Mouse (Mus musculus) frontal cortex, postnatal 14 days (tissue): ENCODE measurements around the gene Zswim4.
A peak's percentile ranks its signal among the peaks of the same experiment; 100 is the strongest.
"Not testable (repeated sequence)": the region's sequence is repeated elsewhere in the genome, so short reads cannot be mapped to it uniquely, and the experiment has no call there.

Experiments
- DNase-seq, 2 experiments: peaks; one replicate each; pipeline ENCODE4 v3.0.0; 2022; ENCODE audit warnings: low spot score in 2 of 2

Zswim4 gene

DNA sequence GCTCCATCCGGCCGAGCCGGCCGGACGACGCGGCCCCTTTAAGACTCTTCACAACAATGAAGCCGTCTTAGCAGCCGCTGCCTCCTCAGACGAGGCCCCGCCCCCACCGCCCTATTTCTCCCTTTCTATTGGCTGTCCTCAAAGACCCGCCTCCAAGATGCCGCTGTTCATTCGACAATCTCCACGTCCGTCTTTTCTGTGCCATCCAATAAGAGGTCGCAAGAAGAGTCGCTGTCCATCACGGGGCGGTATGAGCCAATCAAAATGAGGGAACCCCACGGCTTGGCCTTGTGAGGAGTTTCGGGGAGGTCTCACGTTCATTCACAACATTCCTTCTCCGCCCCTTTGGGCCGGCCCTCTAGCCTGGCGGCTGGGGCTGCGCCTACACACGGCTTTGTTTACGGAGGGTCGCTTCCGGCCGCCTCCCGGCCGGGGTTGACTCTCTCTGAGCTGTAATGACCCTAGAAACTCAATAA is at the start of gene Zswim4:
Zswim4 (minus strand) TSS at position 58 of the 476 bp plus-strand sequence.
- DNase-seq = peak; percentile 98 to 99

DNA sequence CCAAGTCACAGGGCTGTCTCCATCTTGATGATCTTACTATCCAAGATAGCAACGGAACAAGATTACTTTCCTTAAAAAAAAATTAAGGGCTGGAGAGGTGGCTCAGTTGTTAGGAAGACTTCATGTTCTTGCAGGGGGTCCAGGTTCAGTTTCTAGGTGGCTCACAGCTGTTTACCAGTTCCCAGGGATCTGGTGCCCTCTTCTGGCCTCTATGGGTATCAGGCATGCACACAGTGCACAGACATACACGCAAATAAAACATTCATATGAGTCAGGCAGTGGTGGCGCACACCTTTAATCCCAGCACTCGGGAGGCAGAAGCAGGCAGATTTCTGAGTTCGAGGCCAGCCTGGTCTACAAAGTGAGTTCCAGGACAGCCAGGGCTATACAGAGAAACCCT is 48.8 kb upstream of the Zswim4 start:
- DNase-seq = not testable (repeated sequence)

DNA sequence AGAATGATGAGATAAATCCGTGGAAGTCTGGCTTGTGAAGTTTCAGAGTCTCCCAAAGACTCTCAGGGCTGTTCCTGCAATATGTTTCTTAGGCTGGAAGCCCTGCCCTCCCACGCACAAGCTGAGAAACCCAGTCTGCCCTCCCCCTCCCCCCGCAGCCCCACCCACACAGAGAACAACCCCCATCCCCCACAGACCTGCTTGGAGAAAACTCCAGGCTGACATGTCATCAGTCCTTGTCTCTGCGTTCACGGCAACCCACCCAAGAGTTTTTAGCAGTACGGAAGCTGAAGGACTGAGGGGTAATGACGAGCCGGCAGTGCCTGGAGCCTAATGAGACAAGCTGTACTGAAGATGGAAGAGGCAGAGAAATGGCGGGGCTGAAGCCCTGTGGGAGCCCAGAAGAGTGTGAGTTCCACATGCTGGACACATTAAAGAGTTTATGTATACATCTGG is 47.8 kb upstream of the Zswim4 start:
- DNase-seq = no peak

DNA sequence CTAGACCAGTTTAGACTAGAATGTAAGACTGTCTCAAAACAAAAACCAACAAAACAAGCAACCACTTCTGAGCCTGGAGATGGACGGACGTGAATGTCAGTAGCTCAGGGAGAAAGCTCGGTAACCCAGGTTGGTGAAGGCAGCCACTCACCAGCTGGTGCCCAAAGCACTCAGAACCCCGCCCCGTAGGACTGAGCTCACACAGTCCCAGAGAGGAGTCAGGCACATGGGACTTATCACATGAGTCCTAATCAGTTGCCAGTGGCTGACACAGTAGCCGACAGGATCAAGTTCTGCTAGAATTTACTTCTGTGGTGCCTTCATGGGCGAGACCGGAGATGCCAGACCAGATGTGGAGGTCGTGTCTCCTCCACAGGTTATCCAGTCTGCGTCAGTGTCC is 43.9 kb upstream of the Zswim4 start:
- no peak for DNase-seq

DNA sequence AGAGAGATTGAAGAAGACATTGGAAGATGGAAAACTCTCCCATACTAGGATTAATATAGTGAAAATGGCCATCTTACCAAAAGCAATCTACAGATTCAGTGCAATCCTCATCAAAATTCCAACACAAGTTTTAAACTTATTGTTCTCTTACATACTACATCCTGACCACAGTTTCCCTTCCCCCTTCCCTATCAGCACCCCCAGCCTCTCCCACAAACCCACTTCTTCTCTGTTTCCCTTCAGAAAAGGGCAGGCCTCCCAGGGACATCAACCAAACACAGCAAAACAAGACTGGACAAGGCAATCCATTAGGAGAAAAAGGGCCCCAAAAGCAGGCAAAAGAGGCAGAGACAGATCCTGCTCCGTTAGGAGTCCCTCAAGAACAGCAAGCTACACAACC is 39.6 kb upstream of the Zswim4 start:
- DNase-seq = no peak

DNA sequence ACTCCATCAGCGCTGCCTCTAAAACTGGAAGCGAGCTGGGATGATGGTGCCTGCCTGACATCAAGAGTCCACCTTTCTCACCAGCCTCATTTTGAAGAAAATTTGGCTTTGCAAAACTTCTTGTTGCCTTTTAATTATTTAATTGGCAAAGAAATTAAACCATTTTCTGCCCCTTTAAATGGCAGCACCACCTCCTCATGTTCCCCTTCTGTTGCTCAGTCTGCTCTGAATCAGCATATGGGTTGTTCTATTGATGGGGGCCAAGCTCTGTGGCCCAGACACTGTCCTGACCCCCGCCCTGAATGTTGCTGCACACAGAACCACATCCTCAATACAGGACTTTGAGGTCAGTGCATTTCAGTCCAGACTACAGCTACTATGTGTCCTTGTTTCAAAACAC is 37.1 kb upstream of the Zswim4 start:
- DNase-seq = no peak

DNA sequence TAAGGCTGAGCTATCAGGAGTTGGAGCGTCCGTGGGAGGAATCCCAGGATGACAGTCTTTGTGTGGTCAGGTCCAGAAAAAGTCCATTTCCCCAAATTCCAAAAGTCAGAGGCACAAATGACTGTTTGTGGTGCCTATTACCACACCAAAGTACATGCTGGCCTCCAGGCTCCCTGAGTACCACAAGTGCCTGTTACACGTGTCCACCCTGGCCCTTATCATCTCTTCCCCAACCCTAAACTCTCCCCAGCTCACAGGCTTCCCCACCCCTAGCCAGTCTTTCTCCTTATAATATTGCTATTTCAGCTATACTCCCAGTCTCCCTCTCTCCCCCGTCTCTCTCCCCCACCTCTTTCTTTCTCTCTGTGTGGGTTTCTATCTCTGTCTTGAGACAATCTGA is 35.4 kb upstream of the Zswim4 start:
- DNase-seq = no peak

DNA sequence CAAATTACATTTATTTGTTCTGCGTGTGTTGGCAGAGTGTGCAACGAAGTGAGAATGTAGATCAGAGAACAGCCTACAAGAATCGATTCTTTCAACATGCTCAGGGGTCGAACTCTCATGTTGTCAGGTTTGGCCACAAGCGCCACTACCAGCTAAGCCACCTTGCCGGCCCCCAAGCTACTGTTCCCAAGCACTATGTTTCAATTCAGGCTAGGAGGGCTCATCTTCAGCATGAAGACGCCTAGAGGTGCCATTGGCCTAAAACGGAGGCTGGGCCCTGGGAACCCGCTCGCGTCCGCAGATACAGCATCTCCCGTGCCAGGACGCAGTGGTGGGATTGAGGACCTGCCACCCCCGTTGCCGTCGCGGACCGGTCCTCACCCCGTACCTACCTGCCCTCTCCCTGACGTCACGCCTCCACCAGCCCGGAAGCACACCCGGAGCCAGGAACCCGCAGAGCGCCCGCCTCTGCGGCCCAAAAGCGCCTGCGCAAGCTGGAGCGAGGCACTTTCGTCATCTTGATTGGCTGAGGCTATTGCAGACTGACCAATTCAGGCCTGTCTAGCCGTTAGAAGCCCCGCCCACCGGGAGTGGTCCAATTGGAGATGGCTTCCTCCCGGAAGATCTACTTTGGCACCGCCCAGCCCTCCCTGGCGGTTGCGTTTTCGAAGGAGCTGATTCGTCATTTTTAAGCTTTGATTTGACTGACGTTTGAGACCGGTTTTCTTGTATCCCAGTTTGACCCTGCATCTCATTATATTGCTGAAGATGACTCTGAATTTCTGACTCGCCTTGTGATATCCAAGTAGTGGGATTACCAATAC is 33.3 kb upstream of the Zswim4 start, which contains the start of gene Ccdc130:
Ccdc130 (minus strand) TSS at position 431 of the 824 bp plus-strand sequence.
- DNase-seq = peak; percentile 100

DNA sequence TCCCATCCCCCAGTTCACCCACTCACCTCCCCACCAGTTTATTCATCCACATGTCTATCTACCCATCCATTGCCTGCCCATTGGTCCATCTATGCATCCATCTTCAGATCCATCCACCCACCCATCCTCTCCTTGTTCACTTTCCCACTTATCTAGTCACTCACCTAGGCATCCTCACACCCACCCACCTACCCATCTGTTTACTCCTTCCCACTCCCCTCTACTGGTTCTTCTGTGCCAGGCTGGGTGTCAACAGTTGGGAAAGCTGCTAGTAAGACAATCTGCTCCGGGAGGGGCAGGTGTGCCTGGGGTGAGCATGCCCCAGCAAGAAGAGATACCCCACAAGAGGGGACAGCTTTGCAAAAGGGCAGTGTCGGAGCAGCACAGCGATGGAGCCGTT is 24.2 kb upstream of the Zswim4 start:
- DNase-seq = no peak

DNA sequence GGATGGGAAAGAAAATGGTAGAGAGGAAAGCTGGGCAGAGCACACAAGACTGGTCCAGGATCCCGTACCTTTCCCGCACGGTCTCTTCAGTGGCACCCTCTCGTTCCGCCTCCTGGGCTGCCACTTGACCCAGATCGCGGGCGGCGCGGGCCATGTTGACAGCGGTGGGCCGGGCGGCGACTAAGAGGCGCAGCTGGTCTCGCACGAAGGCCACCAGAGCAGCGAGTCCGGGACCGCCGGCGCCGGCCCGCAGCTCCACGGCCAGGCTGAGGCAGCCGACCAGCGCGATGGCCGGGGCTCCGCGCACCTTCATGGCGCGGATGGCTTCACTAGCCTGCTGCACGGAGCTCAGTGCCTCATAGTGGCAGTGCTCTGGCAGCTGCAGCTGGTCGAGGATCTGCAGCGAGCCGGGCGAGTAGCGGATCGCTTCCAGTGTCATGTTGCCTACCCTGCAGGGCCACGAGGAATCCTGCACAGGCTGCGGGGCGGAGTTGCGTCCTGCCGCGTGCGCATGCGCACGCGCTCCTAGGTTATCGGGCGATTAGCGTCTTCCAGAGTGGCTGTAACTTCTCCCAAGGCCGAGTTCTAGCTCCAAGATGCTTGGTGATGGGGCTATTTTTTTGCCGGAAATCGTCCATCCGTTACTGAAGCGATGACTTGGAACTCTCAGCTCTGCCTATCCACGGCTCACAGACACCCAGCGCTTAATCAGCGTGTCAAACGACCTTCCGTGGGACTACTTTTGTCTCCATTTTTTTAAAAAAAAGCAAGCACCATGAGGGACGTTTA is 20.2 kb upstream of the Zswim4 start, which contains the start of gene Mri1:
Mri1 (minus strand) TSS at position 505 of the 789 bp plus-strand sequence.
- peak; percentile 71 to 74 for DNase-seq

DNA sequence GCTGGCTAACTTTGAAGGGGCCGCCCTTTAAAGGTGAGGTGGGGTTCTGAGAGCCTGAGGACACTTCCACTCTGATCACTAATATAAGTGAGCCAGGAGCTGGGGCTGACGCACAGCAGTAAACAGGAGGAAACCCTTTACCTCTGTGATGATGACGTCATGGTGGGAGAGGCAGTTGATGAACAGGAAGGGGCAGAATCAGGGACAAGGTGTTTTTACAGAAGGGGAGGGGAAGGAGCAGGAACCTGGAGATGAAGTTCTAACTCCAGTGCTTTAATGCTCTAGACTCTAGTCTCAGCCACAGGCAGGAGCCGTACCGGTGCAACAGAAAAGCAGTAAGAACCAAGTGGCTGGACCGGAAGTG is 19.6 kb upstream of the Zswim4 start:
- DNase-seq = peak in 1 of 2 experiments; percentile 11

DNA sequence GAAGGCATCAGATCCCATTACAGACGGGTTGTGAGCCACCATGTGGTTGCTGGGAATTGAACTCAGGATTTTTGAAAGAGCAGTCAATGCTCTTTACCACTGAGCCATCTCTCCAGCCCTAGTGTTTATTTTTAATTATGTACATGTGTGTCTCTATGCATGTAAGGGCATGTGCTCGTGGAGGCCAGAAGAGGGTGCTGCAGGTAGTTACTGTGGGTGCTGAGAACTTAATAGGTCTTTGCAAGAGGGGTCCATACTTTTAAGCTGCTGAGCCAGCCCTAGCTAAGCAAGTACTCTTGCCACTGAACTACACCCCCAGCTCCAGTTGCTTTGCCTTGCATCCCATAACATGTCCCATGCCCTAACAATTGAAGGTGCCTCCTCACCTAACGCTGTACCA is 19.0 kb upstream of the Zswim4 start:
- DNase-seq = no peak

DNA sequence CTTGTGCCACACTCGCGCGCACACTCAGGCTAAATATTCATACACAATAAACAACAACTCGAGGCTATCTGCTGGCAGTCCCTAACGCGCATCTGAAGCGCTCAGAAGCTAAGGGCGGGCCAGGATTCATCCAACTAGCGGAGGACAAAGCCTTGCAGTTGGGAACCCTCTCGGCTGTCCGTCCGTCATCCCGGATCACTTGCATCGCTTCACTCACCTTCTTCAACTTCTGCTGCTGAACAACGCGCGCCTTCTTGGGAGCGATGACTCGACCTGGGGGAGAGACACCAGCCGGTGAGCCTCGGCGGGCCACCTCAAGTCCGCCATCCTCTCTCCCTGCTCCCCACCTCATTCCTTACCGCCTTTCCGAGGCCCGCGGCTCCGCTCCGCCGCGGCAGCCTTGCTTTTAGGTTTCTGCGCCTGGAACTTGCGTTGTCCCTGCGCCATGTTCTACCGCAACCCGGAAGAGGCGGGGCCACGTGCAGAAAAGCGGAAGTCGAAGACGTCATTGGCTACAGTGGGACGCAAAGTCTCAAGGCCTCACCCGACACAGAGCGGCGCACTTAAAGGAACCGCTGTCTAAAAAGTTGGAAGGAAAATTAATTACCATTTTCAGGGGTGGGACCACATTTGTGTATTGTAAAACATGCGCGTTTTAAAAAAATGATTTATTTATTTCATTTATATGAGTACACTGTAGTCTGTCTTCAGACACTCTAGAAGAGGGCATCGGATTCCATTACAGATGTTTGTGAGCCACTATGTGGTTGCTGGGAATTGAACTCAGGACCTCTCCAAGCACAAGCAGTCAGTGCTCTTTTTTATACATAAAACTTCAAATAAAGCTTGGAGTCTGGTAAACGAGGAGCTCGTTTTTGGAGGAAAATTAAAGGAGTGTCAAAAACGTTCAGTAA is 12.7 kb upstream of the Zswim4 start, which contains the start of gene D8Ertd738e:
D8Ertd738e (minus strand) TSS at position 463 of the 914 bp plus-strand sequence.
- peak; percentile 69 to 77 for DNase-seq

DNA sequence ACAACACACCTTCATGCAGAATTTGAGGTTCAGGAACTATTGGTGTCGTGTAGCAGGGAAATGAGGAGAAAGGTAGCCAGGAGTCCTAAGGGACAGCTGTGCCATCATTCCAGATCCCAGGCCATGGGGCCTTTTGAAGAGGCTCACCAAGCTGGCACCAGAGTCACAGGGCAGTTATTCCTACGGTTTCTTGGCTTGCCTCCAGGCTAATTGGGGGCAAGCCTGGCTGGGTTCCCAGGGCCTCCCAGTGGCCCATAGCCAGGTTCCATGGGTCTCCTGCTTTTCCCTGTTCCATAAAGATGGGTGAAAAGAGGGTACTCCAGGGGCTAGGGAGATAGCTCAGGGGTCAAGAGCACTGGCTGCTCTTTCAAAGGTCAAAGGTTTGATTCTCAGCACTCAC is 5.0 kb upstream of the Zswim4 start:
- DNase-seq = no peak

DNA sequence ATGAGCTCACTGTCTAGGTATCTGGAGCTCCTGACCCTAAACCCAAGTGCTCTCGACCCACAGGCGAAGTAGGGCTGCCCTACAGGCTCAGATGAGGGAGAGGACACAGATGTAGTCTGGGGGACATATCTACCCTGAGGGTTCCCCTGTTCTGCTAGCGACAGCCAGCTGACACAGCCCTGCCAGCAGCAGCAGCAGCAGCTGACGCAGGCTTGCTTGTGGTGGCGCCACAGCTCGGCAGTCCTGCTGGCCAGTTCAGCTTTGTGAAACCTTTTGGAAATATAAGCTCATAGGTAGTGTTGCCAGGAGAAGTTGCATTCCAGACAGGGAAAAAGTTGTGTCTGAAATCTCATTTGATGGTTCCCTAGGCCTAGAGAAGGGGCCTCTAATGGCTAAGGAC is 4.3 kb upstream of the Zswim4 start:
- no peak for DNase-seq

DNA sequence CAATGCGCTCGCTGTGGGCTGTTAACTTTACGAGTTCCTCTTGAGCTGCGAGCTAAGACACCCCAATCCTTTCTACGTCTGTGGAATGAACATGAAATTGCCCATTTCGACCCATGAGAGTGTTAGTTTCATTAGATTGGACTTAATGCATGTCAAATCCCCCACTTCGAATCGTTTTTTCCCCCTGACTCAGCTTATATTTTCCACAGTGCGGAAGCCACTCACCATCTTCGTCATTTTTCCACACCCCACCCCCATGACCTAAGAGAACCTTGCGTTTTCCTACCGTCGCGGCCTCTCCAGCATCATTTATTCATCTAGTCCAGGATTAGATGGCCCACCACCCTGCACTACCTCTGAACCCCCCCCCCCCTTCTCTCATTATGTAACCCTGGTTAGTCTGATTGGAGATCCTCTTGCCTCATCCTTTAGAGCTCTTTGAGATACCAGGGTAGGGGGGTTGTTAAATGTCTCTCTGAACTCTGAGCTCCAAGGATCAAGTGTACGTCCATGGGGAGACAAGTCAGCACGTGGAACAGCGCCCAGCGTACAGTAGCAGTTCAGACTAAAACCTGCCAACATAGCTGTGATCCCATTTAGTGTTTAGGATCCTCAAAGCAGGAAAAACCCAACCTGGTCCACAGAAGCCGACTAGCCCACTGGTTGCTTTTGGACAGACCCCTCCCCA is 831 bp upstream of the Zswim4 start:
- no peak for DNase-seq

DNA sequence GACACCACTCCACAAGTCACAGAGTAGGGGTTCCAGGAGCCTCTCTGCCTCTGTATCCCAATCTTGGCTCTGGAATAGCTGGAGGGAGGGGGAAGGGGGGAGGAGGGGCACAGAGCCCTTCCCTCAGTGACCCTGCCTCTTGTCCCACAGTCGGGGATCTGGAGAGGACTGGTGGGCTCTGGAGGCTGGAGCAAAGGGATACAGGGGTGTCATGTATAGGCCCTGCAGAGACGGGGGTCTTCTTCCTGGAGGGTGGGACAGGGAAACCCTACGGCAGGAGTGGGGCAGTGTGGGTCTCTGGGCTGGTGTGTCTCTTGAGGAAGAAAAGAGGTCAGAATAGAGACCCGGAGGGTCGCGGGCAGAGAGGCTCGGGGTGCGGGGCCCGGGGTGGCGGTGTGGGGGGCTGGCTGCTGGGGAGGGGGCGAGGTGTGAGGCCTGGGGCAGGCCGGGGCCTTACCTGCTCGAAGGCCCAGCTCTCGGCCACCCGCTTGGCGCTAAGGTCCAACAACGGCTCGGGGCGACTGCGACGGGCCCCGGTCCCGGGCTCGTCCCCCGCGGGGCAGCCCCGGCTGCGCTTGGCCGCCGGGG is 351 bp downstream of the Zswim4 start:
- DNase-seq = no peak

DNA sequence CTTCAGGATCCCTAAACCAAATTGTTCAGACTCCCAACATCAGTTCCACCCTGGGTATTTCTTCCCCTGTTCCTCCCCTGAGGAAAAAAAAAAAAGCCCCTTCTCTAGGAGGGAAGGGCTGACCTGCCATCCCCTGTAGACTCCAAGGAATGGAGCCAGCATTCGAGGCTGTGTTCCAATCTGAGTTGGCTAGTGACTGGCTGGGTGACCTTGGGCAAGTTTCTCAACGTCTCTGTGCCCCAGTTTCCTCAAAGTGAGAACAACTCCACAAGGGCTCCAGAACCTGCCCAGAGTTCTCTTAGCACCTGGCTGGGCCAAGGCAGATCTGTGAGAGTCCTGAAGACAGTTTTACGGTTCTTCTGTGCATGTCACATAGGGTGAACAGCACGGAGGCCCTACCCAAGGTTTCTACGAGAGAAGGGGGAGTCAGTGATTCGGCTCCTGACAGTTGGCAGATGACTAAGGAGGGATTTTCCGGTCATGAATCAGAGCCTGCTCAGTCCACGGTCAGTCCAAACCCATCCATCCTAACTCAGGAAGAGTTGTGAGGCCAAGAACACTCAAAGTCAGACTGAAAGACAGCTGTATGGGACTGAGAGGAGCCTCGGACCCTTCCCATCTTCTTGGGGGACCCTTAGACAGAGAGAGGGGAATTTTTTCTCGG is 977 bp downstream of the Zswim4 start:
- no peak for DNase-seq

DNA sequence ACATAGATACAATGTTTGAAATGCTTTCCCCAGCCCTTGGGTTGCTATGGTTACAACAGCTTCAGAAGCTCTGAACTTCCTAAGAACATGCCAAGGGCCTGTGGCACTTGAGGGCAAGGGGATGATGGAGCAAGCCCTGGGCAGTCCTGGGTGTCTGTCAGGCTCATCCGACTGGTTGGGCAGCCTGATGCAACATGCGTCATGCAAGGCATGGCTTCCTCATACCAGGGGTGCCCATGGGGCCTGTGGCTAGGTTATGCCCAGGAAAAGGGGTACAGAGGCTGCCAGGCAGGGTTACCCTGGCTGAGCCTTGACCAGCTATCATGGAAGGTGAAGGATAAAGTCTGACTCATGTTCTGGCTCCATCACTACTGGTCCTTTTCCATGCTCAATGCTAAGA is 3.8 kb downstream of the Zswim4 start:
- no peak for DNase-seq

DNA sequence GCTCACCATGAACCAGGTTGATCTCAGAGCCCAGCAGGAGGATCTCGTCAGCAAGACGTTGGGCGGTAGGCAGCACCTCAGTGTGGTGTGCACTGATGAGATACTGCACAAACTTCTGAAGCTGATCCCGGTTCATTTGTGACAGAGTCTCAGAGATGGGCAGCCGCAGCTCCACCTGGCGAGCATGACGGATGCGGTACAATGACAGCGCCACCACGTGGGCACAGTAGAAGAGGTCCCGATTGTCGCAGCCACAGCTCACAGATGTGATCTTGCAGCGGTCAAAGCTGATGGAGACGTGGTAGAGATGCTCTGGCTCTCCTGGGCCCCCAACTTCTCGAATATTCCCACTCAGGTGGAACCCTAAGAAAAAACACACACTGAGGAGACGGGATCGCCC is 6.1 kb downstream of the Zswim4 start:
- DNase-seq = no peak
